Mouse (Mus musculus) heart, embryonic 15.5 days (tissue): Measurements from ENCODE around the gene Rnf187. TPM values are rescaled to one million over a fixed set of nuclear protein-coding genes. Genes with fewer than 3 reads are reported as not detected.

Source experiments
- ATAC-seq: fragments of 200-750 bp; cut with Nextera tagmentation; replicated peaks from 2 replicates; pipeline ENCODE4 v1.8.0; 2017; ENCODE audit warnings: low read depth, moderate TSS enrichment; ENCODE audit not compliant: insufficient number of reproducible peaks, insufficient read depth, low FRiP score
- H3K27ac ChIP-seq: fragments of 300-500 bp; sonication (generic); 2 replicates; pipeline ENCODE4 v1.5.1; 2015; ENCODE audit warnings: mild to moderate bottlenecking, inconsistent platforms
- H3K27me3 ChIP-seq: fragments of 300-500 bp; sonication (generic); 2 replicates; pipeline ENCODE4 v1.6.1; 2015; ENCODE audit warnings: inconsistent platforms
- H3K36me3 ChIP-seq: fragments of 300-500 bp; sonication (generic); 2 replicates; pipeline ENCODE4 v1.6.1; 2015; ENCODE audit warnings: mild to moderate bottlenecking, inconsistent platforms
- H3K4me1 ChIP-seq: fragments of 300-500 bp; sonication (generic); replicated peaks from 2 replicates; pipeline ENCODE4 v1.6.1; 2015; ENCODE audit warnings: inconsistent platforms
- H3K4me2 ChIP-seq: fragments of 300-500 bp; sonication (generic); 2 replicates; pipeline ENCODE4 v1.6.1; 2015; ENCODE audit warnings: inconsistent platforms, mild to moderate bottlenecking, moderate library complexity
- H3K4me3 ChIP-seq: fragments of 300-500 bp; sonication (generic); 2 replicates; pipeline ENCODE4 v1.5.1; 2015; ENCODE audit warnings: mild to moderate bottlenecking, inconsistent platforms
- H3K9ac ChIP-seq: fragments of 300-500 bp; sonication (generic); 2 replicates; pipeline ENCODE4 v1.6.1; 2015; ENCODE audit warnings: mild to moderate bottlenecking, inconsistent platforms
- H3K9me3 ChIP-seq: fragments of 300-500 bp; sonication (generic); replicated peaks from 2 replicates; pipeline ENCODE4 v1.6.1; 2016; ENCODE audit warnings: inconsistent platforms
- WGBS: fragments of 180-500 bp; shearing (Covaris S2); methylation state at CpG from one replicate; pipeline ENCODE4 v1.1.7; 2015; ENCODE audit warnings: mixed read lengths; 5-methylcytosine and 5-hydroxymethylcytosine counted together
- polyA plus RNA-seq: library from polyadenylated mRNA; unstranded; fragments of >200 nt; fragmentation: Nextera tagmentation; extraction: Ambion mirVana; gene quantifications from 2 replicates; pipeline ENCODE4 v1.2.1, GENCODE M21; 2015

The Rnf187 gene
- polyA plus RNA-seq, 1 experiment from 2014 or later = 170 TPM

GRCm38 (mm10) chr11:58931576-58931975, 7.1 kb downstream of the Rnf187 start:
- Histone ChIP-seq H3K27me3 (no peaks in the 10 kb centered on the region), H3K4me3 (no peak overlapping the region), H3K9me3 (no peaks in the 10 kb centered on the region), H3K4me1 (peaks cover 14% of the 10 kb centered on the region), H3K4me2 (no peak overlapping the region), H3K36me3 (peaks cover 50% of the 10 kb centered on the region), H3K9ac (no peak overlapping the region), H3K27ac (no peak overlapping the region)
- ATAC-seq = no peak
- 65% methylated on average over 4 of the region's 4 CpGs for WGBS

GRCm38 (mm10) chr11:58930254-58930653, 8.5 kb downstream of the Rnf187 start:
- H3K4me2 ChIP-seq = no peak overlapping the region
- peaks cover 42% of the 10 kb centered on the region for H3K36me3 ChIP-seq
- H3K27me3 ChIP-seq = no peaks in the 10 kb centered on the region
- H3K4me1 ChIP-seq = peaks cover 8% of the 10 kb centered on the region
- WGBS = 84% methylated on average over 3 of the region's 3 CpGs
- H3K4me3 ChIP-seq = no peak overlapping the region
- H3K27ac ChIP-seq = no peak overlapping the region
- ATAC-seq = no peak
- no peaks in the 10 kb centered on the region for H3K9me3 ChIP-seq
- no peak overlapping the region for H3K9ac ChIP-seq

DNA sequence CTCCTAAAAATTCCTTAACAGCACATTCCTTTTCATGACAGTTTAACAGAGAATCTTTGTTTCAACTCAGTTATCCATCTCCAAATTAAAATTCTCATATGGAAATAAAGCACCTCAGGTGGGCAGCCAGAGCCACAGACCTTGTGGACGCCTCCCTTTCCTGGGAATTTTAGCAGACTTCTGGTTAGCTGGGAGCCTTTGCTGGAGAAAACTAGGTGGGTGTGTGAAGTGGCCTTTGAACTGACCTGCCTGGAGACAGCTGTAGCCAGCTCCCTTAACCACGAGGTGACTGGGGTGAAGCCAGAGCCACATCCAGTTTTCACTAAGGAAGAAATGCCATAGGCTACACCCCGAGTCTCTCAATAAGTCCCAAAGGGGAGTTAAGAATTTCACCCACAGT, 9.1 kb downstream of the Rnf187 start:
- WGBS = 49% methylated on average over 3 of the region's 3 CpGs

DNA sequence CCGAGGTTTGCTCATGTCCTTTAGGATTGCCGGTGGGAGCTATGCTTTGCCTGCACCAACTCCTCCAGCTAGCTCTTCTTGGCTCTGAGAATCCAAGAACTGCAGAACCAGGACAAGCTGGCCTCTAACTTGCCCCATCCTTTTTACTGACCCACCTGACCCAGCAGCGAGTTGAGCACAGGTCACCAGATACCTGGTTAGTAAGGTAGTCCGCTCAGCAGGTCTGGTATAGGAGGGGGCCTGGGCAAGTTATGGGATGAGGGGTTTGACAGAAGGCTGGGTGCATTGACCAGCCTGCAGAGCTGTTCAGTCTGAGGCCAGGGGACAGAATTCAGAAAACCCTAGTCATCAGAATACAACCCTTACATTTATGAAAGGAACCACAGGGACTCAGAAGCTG, 9.7 kb downstream of the Rnf187 start:
- H3K9ac ChIP-seq = no peak overlapping the region
- H3K36me3 ChIP-seq = peaks cover 33% of the 10 kb centered on the region
- H3K27ac ChIP-seq = no peak overlapping the region
- H3K27me3 ChIP-seq = no peaks in the 10 kb centered on the region
- no peak overlapping the region for H3K4me3 ChIP-seq
- no peaks in the 10 kb centered on the region for H3K9me3 ChIP-seq
- peaks cover 8% of the 10 kb centered on the region for H3K4me1 ChIP-seq
- no peak overlapping the region for H3K4me2 ChIP-seq
- no peak for ATAC-seq
- WGBS = 66% methylated on average over 4 of the region's 4 CpGs

More for the DNA sequence above, 9.1 kb downstream of the Rnf187 start:
- no peaks in the 10 kb centered on the region for H3K27me3 ChIP-seq
- H3K27ac ChIP-seq = no peak overlapping the region
- H3K4me3 ChIP-seq = no peak overlapping the region
- H3K4me2 ChIP-seq = no peak overlapping the region
- no peak overlapping the region for H3K9ac ChIP-seq
- peaks cover 38% of the 10 kb centered on the region for H3K36me3 ChIP-seq
- H3K9me3 ChIP-seq = no peaks in the 10 kb centered on the region
- ATAC-seq = no peak
- peaks cover 8% of the 10 kb centered on the region for H3K4me1 ChIP-seq

DNA sequence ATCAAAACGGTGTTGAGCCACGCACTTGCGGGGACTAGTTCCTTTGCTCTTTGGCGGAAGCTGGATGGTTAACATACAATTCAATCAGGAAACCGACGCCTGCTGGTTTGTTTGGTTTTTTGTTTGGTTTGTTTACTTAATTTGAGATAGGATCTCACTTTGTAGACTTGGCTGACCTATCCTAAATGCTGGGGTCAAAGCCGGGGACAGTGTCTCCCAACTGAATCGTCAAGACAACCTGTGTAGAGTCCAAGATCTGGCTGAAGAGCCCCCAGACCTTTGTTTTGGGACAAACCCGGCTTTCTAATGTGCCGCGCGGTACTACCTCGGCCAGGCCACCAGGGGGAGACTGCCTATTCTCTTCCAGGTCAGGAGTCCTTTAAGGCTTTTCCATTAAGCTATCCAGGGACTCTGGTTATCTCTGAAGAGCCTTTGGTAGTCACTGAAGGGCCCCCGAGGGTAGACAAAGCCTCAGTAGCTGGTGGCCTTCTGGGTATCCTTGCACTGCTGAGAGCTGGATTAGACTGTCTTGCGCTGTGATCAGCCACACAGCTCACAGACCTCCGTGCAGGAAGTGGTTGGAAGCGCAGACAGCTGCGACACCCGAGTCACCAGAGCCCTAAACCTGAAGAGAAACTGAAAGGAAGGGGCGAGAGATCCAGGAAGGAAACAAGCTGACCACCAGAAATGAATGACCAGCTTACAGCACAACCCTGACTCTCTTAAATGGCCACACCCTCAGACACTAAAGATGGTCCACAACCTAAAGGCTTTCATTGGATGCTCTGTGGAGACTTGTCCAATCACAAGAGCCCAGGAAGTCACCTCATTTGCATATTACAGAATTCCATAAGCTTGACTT, 10.7 kb downstream of the Rnf187 start:
- peaks cover 8% of the 10 kb centered on the region for H3K4me1 ChIP-seq
- H3K9ac ChIP-seq = peak overlapping the region; percentile 38; the same call in 1 of the 2 replicates
- H3K4me3 ChIP-seq = peak overlapping the region; percentile 42
- H3K4me2 ChIP-seq = peak overlapping the region; percentile 61
- H3K27me3 ChIP-seq = no peaks in the 10 kb centered on the region
- ATAC-seq = no peak; the same call in 1 of the 2 replicates
- 26% methylated on average over 20 of the region's 20 CpGs for WGBS
- H3K9me3 ChIP-seq = no peaks in the 10 kb centered on the region
- H3K36me3 ChIP-seq = peaks cover 22% of the 10 kb centered on the region
- H3K27ac ChIP-seq = peak overlapping the region; percentile 74

DNA sequence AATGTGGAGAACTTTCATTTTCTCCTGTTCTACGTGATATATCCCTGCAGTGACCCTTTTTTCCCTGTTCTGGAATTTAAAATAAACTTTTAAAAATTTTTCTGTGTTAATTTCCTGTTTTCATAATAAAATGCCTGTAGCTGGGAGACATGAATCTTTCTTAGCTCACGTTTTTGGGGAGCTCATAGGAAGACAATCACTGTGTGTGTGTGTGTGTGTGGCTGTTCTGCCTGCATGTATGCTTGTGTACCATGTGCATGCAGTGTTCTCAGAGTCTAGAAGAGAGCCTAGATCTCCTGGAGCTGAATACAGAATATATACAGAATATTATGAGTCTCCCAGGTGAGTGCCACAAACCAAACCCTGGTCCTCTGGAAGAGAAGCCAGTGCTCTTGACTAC, 11.7 kb downstream of the Rnf187 start:
- no peak for ATAC-seq
- no peaks in the 10 kb centered on the region for H3K27me3 ChIP-seq
- H3K9me3 ChIP-seq = no peaks in the 10 kb centered on the region
- no peak overlapping the region for H3K9ac ChIP-seq
- no peak overlapping the region for H3K27ac ChIP-seq
- peaks cover 13% of the 10 kb centered on the region for H3K36me3 ChIP-seq
- WGBS = 67% methylated on average over 2 of the region's 2 CpGs
- peaks cover 8% of the 10 kb centered on the region for H3K4me1 ChIP-seq
- no peak overlapping the region for H3K4me3 ChIP-seq
- H3K4me2 ChIP-seq = no peak overlapping the region

GRCm38 (mm10) chr11:58926651-58927050, 12.1 kb downstream of the Rnf187 start:
- Histone ChIP-seq H3K27me3 (no peaks in the 10 kb centered on the region), H3K4me2 (no peak overlapping the region), H3K9ac (no peak overlapping the region), H3K4me1 (peaks cover 8% of the 10 kb centered on the region), H3K9me3 (no peaks in the 10 kb centered on the region), H3K36me3 (peaks cover 9% of the 10 kb centered on the region; the same call in 1 of the 2 replicates), H3K4me3 (no peak overlapping the region), H3K27ac (no peak overlapping the region)
- no peak for ATAC-seq
- 86% methylated on average over 2 of the region's 3 CpGs for WGBS

- no peaks in the 10 kb centered on the region for H3K9me3 ChIP-seq
- no peaks in the 10 kb centered on the region for H3K4me1 ChIP-seq
- H3K27ac ChIP-seq = no peak overlapping the region
- no peak overlapping the region for H3K9ac ChIP-seq
- ATAC-seq = no peak
- no peaks in the 10 kb centered on the region for H3K27me3 ChIP-seq
- H3K4me2 ChIP-seq = no peak overlapping the region
- no peaks in the 10 kb centered on the region for H3K36me3 ChIP-seq
- WGBS = 79% methylated on average over 9 of the region's 9 CpGs
- H3K4me3 ChIP-seq = no peak overlapping the region
Observed at GRCm38 (mm10) chr11:58922420-58922819, 16.3 kb downstream of the Rnf187 start.

DNA sequence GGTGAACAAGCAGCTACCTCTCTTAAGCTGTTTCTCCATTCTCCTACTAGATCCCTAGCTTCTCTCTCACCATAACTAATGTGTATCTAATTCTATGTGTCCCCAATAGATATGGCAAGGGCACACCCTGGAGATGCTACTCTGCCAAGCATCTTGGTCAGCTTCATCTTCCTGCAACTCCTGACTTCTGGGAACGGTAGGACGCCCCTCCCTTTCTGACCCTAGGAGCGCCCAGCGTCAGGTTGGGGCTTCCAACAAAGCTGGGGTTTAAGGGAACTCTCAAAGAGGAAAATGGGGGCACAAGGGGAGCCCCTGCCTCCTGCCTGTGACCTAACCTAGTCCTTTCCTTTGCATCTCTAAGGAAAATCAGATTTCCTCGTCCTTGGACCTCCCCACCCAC, 20.0 kb downstream of the Rnf187 start:
- H3K9ac ChIP-seq = no peak overlapping the region
- H3K36me3 ChIP-seq = no peaks in the 10 kb centered on the region

DNA sequence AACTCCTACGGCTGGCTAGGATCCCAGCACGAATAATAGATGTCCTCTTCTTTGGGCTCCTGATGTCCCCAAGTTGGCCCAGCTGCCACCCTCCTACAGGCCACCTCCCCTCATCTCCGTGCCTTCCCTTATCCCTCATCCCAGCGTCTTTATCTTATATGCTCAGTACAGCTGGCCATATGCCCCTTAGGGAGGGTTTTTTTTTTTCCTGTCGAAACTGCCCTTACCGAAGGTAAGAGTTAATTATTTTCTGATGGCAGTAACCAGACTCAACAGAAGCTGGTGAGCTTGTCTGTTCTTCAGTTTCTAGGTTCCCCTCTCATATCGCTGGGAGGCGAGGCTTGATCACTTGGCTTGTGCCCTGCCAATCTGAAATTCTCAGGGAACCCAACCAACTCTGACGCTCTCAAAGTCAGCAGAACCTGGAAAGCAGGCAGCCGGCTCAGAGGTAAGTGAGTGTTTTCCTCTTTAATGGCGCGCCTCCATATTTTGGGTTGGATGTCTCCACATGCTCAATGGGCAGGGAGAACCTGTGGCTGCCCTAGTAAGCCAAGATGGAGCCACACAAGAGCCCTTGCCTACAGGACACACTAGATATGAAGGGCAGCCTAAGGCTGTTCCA, 20.9 kb downstream of the Rnf187 start, which contains the start of gene Btnl10:
Btnl10 (plus strand) TSS at position 164 of the 622 bp plus-strand sequence.
- H3K9ac ChIP-seq = no peak within 1 kb of the TSS
- no peak within 1 kb of the TSS for H3K27ac ChIP-seq
- no peak within 1 kb of the TSS for H3K4me2 ChIP-seq
- no peaks in the 10 kb centered on the region for H3K36me3 ChIP-seq
- peaks cover 6% of the 10 kb centered on the region for H3K4me1 ChIP-seq
- WGBS = 76% methylated on average over 12 of the region's 12 CpGs
- H3K27me3 ChIP-seq = 0 out of 2 replicates have a peak, but pooled peaks cover 6% of the 10 kb centered on the region
- no peak within 1 kb of the TSS for H3K4me3 ChIP-seq
- no peak for ATAC-seq
- H3K9me3 ChIP-seq = no peaks in the 10 kb centered on the region

More for the DNA sequence above, 20.0 kb downstream of the Rnf187 start:
- Histone ChIP-seq H3K27me3 (0 out of 2 replicates have a peak, but pooled peaks cover 6% of the 10 kb centered on the region), H3K9me3 (no peaks in the 10 kb centered on the region), H3K4me2 (no peak overlapping the region), H3K27ac (no peak overlapping the region), H3K4me1 (peaks cover 6% of the 10 kb centered on the region), H3K4me3 (no peak overlapping the region)
- ATAC-seq = no peak
- WGBS = 65% methylated on average over 5 of the region's 5 CpGs

DNA sequence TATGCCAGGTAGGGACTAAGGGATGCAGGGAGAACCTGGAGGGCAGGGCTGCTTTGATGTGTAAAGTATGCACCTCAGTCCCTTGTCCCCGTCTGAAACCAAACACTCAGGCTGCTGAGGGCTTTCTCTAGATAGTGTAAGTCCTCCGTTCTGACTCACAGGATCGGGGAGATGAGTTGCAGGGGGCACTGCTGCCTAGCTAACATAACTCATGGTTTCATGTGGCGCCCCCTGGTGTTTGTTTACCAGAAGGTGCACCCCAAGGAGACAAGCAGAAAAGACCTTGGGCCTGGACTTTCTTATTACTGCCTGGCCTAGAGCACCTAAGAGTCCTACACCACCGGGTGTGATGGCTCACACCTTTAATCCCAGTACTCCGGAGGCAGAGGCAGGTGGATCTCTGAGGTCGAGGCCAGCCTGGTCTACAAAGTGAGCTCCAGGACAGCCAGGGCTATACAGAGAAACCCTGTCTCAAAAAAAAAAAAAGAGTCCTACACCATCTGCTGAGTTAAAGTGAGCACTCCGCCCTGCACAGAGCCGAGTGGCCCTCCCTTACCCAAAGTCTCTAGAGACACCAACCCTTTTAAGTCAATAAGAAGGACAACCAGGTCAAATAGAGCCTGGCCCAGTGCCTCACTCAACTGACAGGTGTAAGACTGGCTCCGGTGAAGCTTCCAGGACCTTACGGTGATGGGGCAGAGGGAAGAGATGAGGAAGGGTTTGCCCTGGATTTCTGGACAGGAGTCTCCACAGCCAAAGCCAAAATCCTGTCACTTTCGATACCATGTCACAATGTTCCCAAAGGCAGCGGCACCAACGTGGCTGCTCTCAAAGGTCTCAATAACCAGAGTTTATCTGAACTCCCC, 21.6 kb downstream of the Rnf187 start:
- H3K27me3 ChIP-seq = 0 out of 2 replicates have a peak, but pooled peaks cover 6% of the 10 kb centered on the region
- H3K9me3 ChIP-seq = no peaks in the 10 kb centered on the region
- no peaks in the 10 kb centered on the region for H3K36me3 ChIP-seq
- H3K27ac ChIP-seq = no peak overlapping the region
- 55% methylated on average over 14 of the region's 14 CpGs for WGBS
- no peak overlapping the region for H3K9ac ChIP-seq
- H3K4me3 ChIP-seq = no peak overlapping the region
- H3K4me2 ChIP-seq = no peak overlapping the region
- peaks cover 6% of the 10 kb centered on the region for H3K4me1 ChIP-seq
- ATAC-seq = 0 out of 2 replicates have a peak, but pooled peaks have one; percentile 21
